Mouse (Mus musculus) fibroblast of lung, adult 2 months (primary cell): ENCODE measurements around the gene Atp8a2.

Experiments used
- DNase-seq: peaks from one replicate; pipeline ENCODE4 v3.0.0-alpha.2; 2011; ENCODE audit warnings: low read depth

Gene Atp8a2

GRCm38 (mm10) chr14:59903484-59904130, 293.4 kb downstream of the Atp8a2 start:
- DNase-seq, result no peak

- no peak for DNase-seq
These were observed 303.0 kb downstream of the Atp8a2 start for GRCm38 (mm10) chr14:59893971-59894370.

- DNase-seq, result no peak
These were observed 304.9 kb downstream of the Atp8a2 start for GRCm38 (mm10) chr14:59892084-59892483.

GRCm38 (mm10) chr14:59891491-59891890, 305.5 kb downstream of the Atp8a2 start:
- DNase-seq, result no peak

GRCm38 (mm10) chr14:59890818-59891217, 306.2 kb downstream of the Atp8a2 start:
- DNase-seq, result no peak

GRCm38 (mm10) chr14:59890107-59890506, 306.9 kb downstream of the Atp8a2 start:
- no peak for DNase-seq

- no peak for DNase-seq
These were observed 308.5 kb downstream of the Atp8a2 start for GRCm38 (mm10) chr14:59888446-59888845.

GRCm38 (mm10) chr14:59888046-59888445, 308.9 kb downstream of the Atp8a2 start:
- DNase-seq, result no peak

GRCm38 (mm10) chr14:59887061-59887861, 309.7 kb downstream of the Atp8a2 start:
- no peak for DNase-seq

- no peak for DNase-seq
These were observed 313.4 kb downstream of the Atp8a2 start for GRCm38 (mm10) chr14:59883517-59884069.

GRCm38 (mm10) chr14:59880829-59881228, 316.1 kb downstream of the Atp8a2 start:
- no peak for DNase-seq

- no peak for DNase-seq
These were observed 318.7 kb downstream of the Atp8a2 start for GRCm38 (mm10) chr14:59878248-59878647.

GRCm38 (mm10) chr14:59876525-59876924, 320.5 kb downstream of the Atp8a2 start:
- no peak for DNase-seq

- DNase-seq, result no peak
These were observed 328.6 kb downstream of the Atp8a2 start for GRCm38 (mm10) chr14:59868369-59868768.

GRCm38 (mm10) chr14:59867749-59868148, 329.2 kb downstream of the Atp8a2 start:
- no peak for DNase-seq

GRCm38 (mm10) chr14:59866001-59866400, 331.0 kb downstream of the Atp8a2 start:
- DNase-seq, result no peak

GRCm38 (mm10) chr14:59862351-59862750, 334.6 kb downstream of the Atp8a2 start:
- no peak for DNase-seq

GRCm38 (mm10) chr14:59859830-59860229, 337.1 kb downstream of the Atp8a2 start:
- DNase-seq, result no peak

GRCm38 (mm10) chr14:59858501-59859225, 338.3 kb downstream of the Atp8a2 start:
- DNase-seq, result no peak

GRCm38 (mm10) chr14:59853139-59853538, 343.8 kb downstream of the Atp8a2 start:
- DNase-seq, result no peak

- peak; percentile 21 for DNase-seq
These were observed 350.2 kb downstream of the Atp8a2 start for GRCm38 (mm10) chr14:59846609-59847375.
